Mouse (Mus musculus) MEL (cell line): Measurements from ENCODE around the gene Kazn. TPM values are rescaled to one million over a fixed set of nuclear protein-coding genes. Genes with fewer than 3 reads are reported as not detected.

Experiments
- DNase-seq: peaks from one replicate; pipeline ENCODE4 v3.0.0; 2011; ENCODE audit warnings: low read depth, low spot score
- H3K27ac ChIP-seq: 2 replicates; pipeline ENCODE4 v1.5.1; 2012; ENCODE audit warnings: low read depth, mild to moderate bottlenecking, control low read depth, low read length, moderate library complexity; ENCODE audit not compliant: control insufficient read depth
- H3K27me3 ChIP-seq, 2 experiments: fragments of 150-350 bp in 1 of 2; sonication (generic) in 1 of 2; 2 replicates each; pipeline ENCODE4 v1.6.1; 2012; ENCODE audit warnings: low read length in 2 of 2, mild to moderate bottlenecking in 2 of 2, improper control_type of control experiment in 1 of 2, moderate library complexity in 1 of 2; ENCODE audit not compliant: insufficient read depth in 2 of 2, control insufficient read depth in 1 of 2
- H3K36me3 ChIP-seq, 2 experiments: 2 replicates each; pipeline ENCODE4 v1.6.1; 2012 to 2014; ENCODE audit warnings: low read length in 2 of 2, improper control_type of control experiment in 1 of 2, inconsistent platforms in 1 of 2, mild to moderate bottlenecking in 1 of 2; ENCODE audit not compliant: insufficient read depth in 2 of 2, control insufficient read depth in 1 of 2
- H3K4me1 ChIP-seq, 2 experiments: fragments of 150-350 bp in 1 of 2; sonication (generic) in 1 of 2; 2 replicates each; pipeline ENCODE4 v1.6.1; 2012; ENCODE audit warnings: low read length in 2 of 2, improper control_type of control experiment in 1 of 2, mild to moderate bottlenecking in 1 of 2; ENCODE audit not compliant: insufficient read depth in 2 of 2, control insufficient read depth in 1 of 2
- H3K4me3 ChIP-seq, 2 experiments: fragments of 150-350 bp in 1 of 2; sonication (generic) in 1 of 2; 2 replicates each; pipeline ENCODE4 v1.5.1; 2012; ENCODE audit warnings: low read depth in 2 of 2, low read length in 2 of 2, mild to moderate bottlenecking in 2 of 2, moderate library complexity in 2 of 2, control low read depth in 1 of 2, improper control_type of control experiment in 1 of 2; ENCODE audit not compliant: control insufficient read depth in 1 of 2, insufficient read depth in 1 of 2
- H3K79me2 ChIP-seq: 2 replicates; pipeline ENCODE4 v1.6.1; 2012; ENCODE audit warnings: mild to moderate bottlenecking, low read length, moderate library complexity; ENCODE audit not compliant: control insufficient read depth, poor library complexity, insufficient read depth
- H3K9ac ChIP-seq: 2 replicates; pipeline ENCODE4 v1.6.1; 2012; ENCODE audit warnings: low read depth, mild to moderate bottlenecking, control low read depth, low read length, moderate library complexity; ENCODE audit not compliant: control insufficient read depth, poor library complexity, severe bottlenecking
- H3K9me3 ChIP-seq: fragments of 150-350 bp; sonication (generic); replicated peaks from 2 replicates; pipeline ENCODE4 v1.6.1; 2012; ENCODE audit warnings: mild to moderate bottlenecking, low read length, improper control_type of control experiment, moderate library complexity; ENCODE audit not compliant: insufficient read depth
- ETS1 ChIP-seq: IDR thresholded peaks from 2 replicates; pipeline ENCODE4 v1.6.1; 2012; ENCODE audit warnings: low read depth, mild to moderate bottlenecking, inconsistent platforms, low read length, improper control_type of control experiment, moderate library complexity
- HCFC1 ChIP-seq: IDR thresholded peaks from 2 replicates; pipeline ENCODE4 v1.6.1; 2012; ENCODE audit warnings: low read depth, mild to moderate bottlenecking, inconsistent platforms, low read length, improper control_type of control experiment, moderate library complexity
- JUND ChIP-seq: IDR thresholded peaks from 2 replicates; pipeline ENCODE4 v1.6.1; 2011; ENCODE audit warnings: low read depth, mild to moderate bottlenecking, improper control_type of control experiment, low read length
- MAFK ChIP-seq: IDR thresholded peaks from 2 replicates; pipeline ENCODE4 v1.6.1; 2011; ENCODE audit warnings: low read depth, mild to moderate bottlenecking, low read length, improper control_type of control experiment, borderline replicate concordance
- MAZ ChIP-seq: IDR thresholded peaks from 2 replicates; pipeline ENCODE4 v1.6.1; 2012; ENCODE audit warnings: low read depth, mild to moderate bottlenecking, inconsistent platforms, low read length, improper control_type of control experiment
- MEF2A ChIP-seq: IDR thresholded peaks from 2 replicates; pipeline ENCODE4 v1.6.1; 2014; ENCODE audit warnings: low read depth, mild to moderate bottlenecking, inconsistent platforms, low read length, improper control_type of control experiment; ENCODE audit not compliant: poor library complexity, insufficient replicate concordance, severe bottlenecking; ENCODE audit errors: extremely low read depth
- NELFE ChIP-seq: IDR thresholded peaks from 2 replicates; pipeline ENCODE4 v1.6.1; 2011; ENCODE audit warnings: low read depth, low read length, improper control_type of control experiment
- POLR2A ChIP-seq, 2 experiments: IDR thresholded peaks; 2 replicates each; pipeline ENCODE4 v1.6.1; 2011 to 2012; ENCODE audit warnings: low read length in 2 of 2, mild to moderate bottlenecking in 2 of 2, control low read depth in 1 of 2, improper control_type of control experiment in 1 of 2, low read depth in 1 of 2, moderate library complexity in 1 of 2; ENCODE audit not compliant: control insufficient read depth in 1 of 2, insufficient read depth in 1 of 2, poor library complexity in 1 of 2
- POLR2AphosphoS5 ChIP-seq: IDR thresholded peaks from 2 replicates; pipeline ENCODE4 v1.6.1; 2012; ENCODE audit warnings: low read depth, borderline replicate concordance, mild to moderate bottlenecking, inconsistent platforms, low read length, moderate library complexity, mixed read lengths
- RAD21 ChIP-seq: IDR thresholded peaks from 2 replicates; pipeline ENCODE4 v1.6.1; 2011; ENCODE audit warnings: mild to moderate bottlenecking, low read depth, low read length, improper control_type of control experiment
- TAL1 ChIP-seq: IDR thresholded peaks from 2 replicates; pipeline ENCODE4 v1.6.1; 2012; ENCODE audit warnings: mild to moderate bottlenecking, inconsistent platforms, low read length, moderate library complexity, mixed read lengths
- TBP ChIP-seq: IDR thresholded peaks from 2 replicates; pipeline ENCODE4 v1.8.0; 2011; ENCODE audit warnings: low read depth, low read length, improper control_type of control experiment
- TCF12 ChIP-seq: IDR thresholded peaks from 2 replicates; pipeline ENCODE4 v1.6.1; 2014; ENCODE audit warnings: low read depth, mild to moderate bottlenecking, inconsistent platforms, low read length, improper control_type of control experiment, moderate library complexity
- USF1 ChIP-seq: IDR thresholded peaks from 2 replicates; pipeline ENCODE4 v1.6.1; 2014; ENCODE audit warnings: low read depth, mild to moderate bottlenecking, inconsistent platforms, low read length, improper control_type of control experiment, moderate library complexity
- USF2 ChIP-seq, 2 experiments: IDR thresholded peaks; 2 replicates each; pipeline ENCODE4 v1.6.1; 2011 to 2012; ENCODE audit warnings: improper control_type of control experiment in 2 of 2, low read length in 2 of 2, borderline replicate concordance in 1 of 2, inconsistent platforms in 1 of 2, low read depth in 1 of 2, mild to moderate bottlenecking in 1 of 2; ENCODE audit not compliant: insufficient read depth in 1 of 2
- polyA plus RNA-seq, 2 experiments: library from polyadenylated mRNA; stranded (reverse) in 1 of 2; unstranded in 1 of 2; fragments of >175 nt in 1 of 2; fragments of >200 nt in 1 of 2; gene quantifications; 2 replicates each; pipeline versions ENCODE4 v1.2.1 to v1.2.4; 2012; ENCODE audit warnings: low replicate concordance in 2 of 2, low read depth in 1 of 2; ENCODE audit not compliant: insufficient read length in 2 of 2, insufficient read depth in 1 of 2, missing spikeins in 1 of 2
- total RNA-seq: library from RNA; depleted of rRNA; stranded (reverse); fragments of 300-350 nt; gene quantifications from 2 replicates; pipeline ENCODE4 v1.2.3, GENCODE M21; 2012

Kazn gene
- total and polyA plus RNA-seq, 3 experiments = not detected

GRCm38 (mm10) chr4:142238486-142239239, 538 bp downstream of the Kazn start:
- Histone ChIP-seq H3K27me3 (no peaks in the 10 kb centered on the region), H3K36me3 (no peaks in the 10 kb centered on the region), H3K4me3 (no peak overlapping the region), H3K4me1 (no peaks in the 10 kb centered on the region), H3K27ac (no peak overlapping the region), H3K9ac (no peak overlapping the region), H3K9me3 (no peaks in the 10 kb centered on the region), H3K79me2 (no peaks in the 10 kb centered on the region)
- TF ChIP-seq TCF12 (no peak), POLR2A (IDR thresholded peaks at IDR 0.05; ENCODE audit: control insufficient read depth in 1 of 2, insufficient read depth in 1 of 2, low read depth in 1 of 2, low read length in 2 of 2, poor library complexity in 1 of 2) (0 out of 4 replicates have a peak, but pooled peaks of 1 of the 2 experiments have one; percentile 30)
- no peak for DNase-seq

GRCm38 (mm10) chr4:142238041-142238440, 1.2 kb downstream of the Kazn start:
- H3K9ac ChIP-seq = no peak overlapping the region
- H3K9me3 ChIP-seq = no peaks in the 10 kb centered on the region
- no peak overlapping the region for H3K4me3 ChIP-seq
- H3K4me1 ChIP-seq = no peaks in the 10 kb centered on the region
- no peak for DNase-seq
- no peak overlapping the region for H3K27ac ChIP-seq
- no peaks in the 10 kb centered on the region for H3K27me3 ChIP-seq
- no peak for TF ChIP-seq MAZ
- TF ChIP-seq MAFK = no peak
- no peak for TF ChIP-seq RAD21
- no peak for TF ChIP-seq POLR2AphosphoS5
- TF ChIP-seq USF1 = no peak
- no peak for TF ChIP-seq USF2 (IDR thresholded peaks at IDR 0.05; ENCODE audit: borderline replicate concordance in 1 of 2, insufficient read depth in 1 of 2, low read depth in 1 of 2, low read length in 2 of 2)
- no peak for TF ChIP-seq TBP
- TF ChIP-seq MEF2A = no peak
- no peak for TF ChIP-seq TAL1
- no peak for TF ChIP-seq JUND
- no peak for TF ChIP-seq NELFE
- no peak for TF ChIP-seq ETS1
- no peak for TF ChIP-seq HCFC1
- TF ChIP-seq, all 39 proteins: peak for 0
- Histone ChIP-seq H3K79me2 (no peaks in the 10 kb centered on the region), H3K36me3 (no peaks in the 10 kb centered on the region)
